Mouse (Mus musculus) neural tube, embryonic 13.5 days (tissue): ENCODE data around the gene Ssbp3. TPM values are rescaled to one million over a fixed set of nuclear protein-coding genes. Genes with fewer than 3 reads are reported as not detected.

Experiments
- ATAC-seq: fragments of 200-750 bp; cut with Nextera tagmentation; 2 replicates; pipeline ENCODE4 v1.8.0; 2017; ENCODE audit warnings: low read depth, mild to moderate bottlenecking, moderate TSS enrichment, moderate library complexity
- H3K27ac ChIP-seq: fragments of 300-500 bp; sonication (generic); replicated peaks from 2 replicates; pipeline ENCODE4 v1.5.1; 2015; ENCODE audit warnings: moderate library complexity, mild to moderate bottlenecking, inconsistent platforms
- H3K27me3 ChIP-seq: fragments of 300-500 bp; sonication (generic); 2 replicates; pipeline ENCODE4 v1.6.1; 2015; ENCODE audit warnings: mild to moderate bottlenecking, inconsistent platforms
- H3K36me3 ChIP-seq: fragments of 300-500 bp; sonication (generic); 2 replicates; pipeline ENCODE4 v1.6.1; 2015; ENCODE audit warnings: mild to moderate bottlenecking, inconsistent platforms
- H3K4me1 ChIP-seq: fragments of 300-500 bp; sonication (generic); replicated peaks from 2 replicates; pipeline ENCODE4 v1.6.1; 2015; ENCODE audit warnings: inconsistent platforms
- H3K4me2 ChIP-seq: fragments of 300-500 bp; sonication (generic); 2 replicates; pipeline ENCODE4 v1.6.1; 2015; ENCODE audit warnings: inconsistent platforms, mild to moderate bottlenecking, moderate library complexity
- H3K4me3 ChIP-seq: fragments of 300-500 bp; sonication (generic); 2 replicates; pipeline ENCODE4 v1.5.1; 2015; ENCODE audit warnings: mild to moderate bottlenecking, inconsistent platforms
- H3K9ac ChIP-seq: fragments of 300-500 bp; sonication (generic); 2 replicates; pipeline ENCODE4 v1.6.1; 2015; ENCODE audit warnings: moderate library complexity, mild to moderate bottlenecking, inconsistent platforms
- H3K9me3 ChIP-seq: fragments of 300-500 bp; sonication (generic); 2 replicates; pipeline ENCODE4 v1.6.1; 2016; ENCODE audit warnings: inconsistent platforms
- WGBS: fragments of 180-500 bp; shearing (Covaris S2); methylation state at CpG from one replicate; pipeline ENCODE4 v1.1.7; 2015; 5-methylcytosine and 5-hydroxymethylcytosine counted together
- polyA plus RNA-seq: library from polyadenylated mRNA; unstranded; fragments of >200 nt; fragmentation: Nextera tagmentation; extraction: Ambion mirVana; gene quantifications from 2 replicates; pipeline ENCODE4 v1.2.1, GENCODE M21; 2015

Gene Ssbp3
- polyA plus RNA-seq, 1 experiment from 2014 or later = 186 TPM

- 53% methylated on average over 3 of the region's 3 CpGs for WGBS
- no peaks in the 10 kb centered on the region for H3K36me3 ChIP-seq
- no peaks in the 10 kb centered on the region for H3K9me3 ChIP-seq
- H3K4me2 ChIP-seq = no peak overlapping the region
- H3K4me1 ChIP-seq = peaks cover 100% of the 10 kb centered on the region
- H3K27ac ChIP-seq = peak overlapping the region; percentile 9
- no peak for ATAC-seq
- H3K9ac ChIP-seq = 0 out of 2 replicates have a peak overlapping the region, but pooled peaks have one; percentile 3
- no peak overlapping the region for H3K4me3 ChIP-seq
- no peaks in the 10 kb centered on the region for H3K27me3 ChIP-seq
Observed at GRCm38 (mm10) chr4:107021464-107021863, 111.0 kb downstream of the Ssbp3 start.

GRCm38 (mm10) chr4:107024899-107025298, 114.4 kb downstream of the Ssbp3 start:
- Histone ChIP-seq H3K4me2 (no peak overlapping the region), H3K36me3 (peaks cover 31% of the 10 kb centered on the region), H3K4me3 (no peak overlapping the region), H3K27me3 (no peaks in the 10 kb centered on the region), H3K9ac (no peak overlapping the region), H3K9me3 (no peaks in the 10 kb centered on the region), H3K27ac (no peak overlapping the region), H3K4me1 (peaks cover 68% of the 10 kb centered on the region)
- 75% methylated on average over 7 of the region's 7 CpGs for whole genome bisulfite sequencing
- ATAC-seq = no peak

GRCm38 (mm10) chr4:107025369-107025768, 114.9 kb downstream of the Ssbp3 start:
- no peak overlapping the region for H3K27ac ChIP-seq
- H3K9me3 ChIP-seq = no peaks in the 10 kb centered on the region
- no peaks in the 10 kb centered on the region for H3K27me3 ChIP-seq
- H3K4me1 ChIP-seq = peaks cover 64% of the 10 kb centered on the region
- 0 out of 2 replicates have a peak, but pooled peaks have one; percentile 10 for ATAC-seq
- H3K4me2 ChIP-seq = no peak overlapping the region
- WGBS = 50% methylated on average over 5 of the region's 5 CpGs
- no peak overlapping the region for H3K4me3 ChIP-seq
- peaks cover 36% of the 10 kb centered on the region for H3K36me3 ChIP-seq
- no peak overlapping the region for H3K9ac ChIP-seq

- Histone ChIP-seq H3K9ac (0 out of 2 replicates have a peak overlapping the region, but pooled peaks have one; percentile 13), H3K27ac (peak overlapping the region; percentile 9; the same call in 1 of the 2 replicates), H3K27me3 (no peaks in the 10 kb centered on the region), H3K4me1 (peaks cover 53% of the 10 kb centered on the region), H3K4me2 (no peak overlapping the region), H3K36me3 (peaks cover 47% of the 10 kb centered on the region), H3K4me3 (no peak overlapping the region), H3K9me3 (no peaks in the 10 kb centered on the region)
- ATAC-seq = no peak
- WGBS = 55% methylated on average over 8 of the region's 8 CpGs
Observed at GRCm38 (mm10) chr4:107026451-107026850, 116.0 kb downstream of the Ssbp3 start.

GRCm38 (mm10) chr4:107035689-107036088, 125.2 kb downstream of the Ssbp3 start:
- Histone ChIP-seq H3K4me3 (no peak overlapping the region), H3K9ac (no peak overlapping the region), H3K4me2 (no peak overlapping the region), H3K9me3 (no peaks in the 10 kb centered on the region), H3K36me3 (peaks cover 95% of the 10 kb centered on the region), H3K27me3 (no peaks in the 10 kb centered on the region), H3K27ac (no peak overlapping the region), H3K4me1 (peaks cover 13% of the 10 kb centered on the region; the same call in 1 of the 2 replicates)
- 94% methylated on average over 4 of the region's 4 CpGs for WGBS
- no peak for ATAC-seq

GRCm38 (mm10) chr4:107036985-107037384, 126.5 kb downstream of the Ssbp3 start:
- Histone ChIP-seq H3K9me3 (no peaks in the 10 kb centered on the region), H3K4me1 (peaks cover 13% of the 10 kb centered on the region; the same call in 1 of the 2 replicates), H3K27ac (no peak overlapping the region), H3K4me2 (no peak overlapping the region), H3K27me3 (no peaks in the 10 kb centered on the region), H3K9ac (no peak overlapping the region), H3K4me3 (no peak overlapping the region), H3K36me3 (peaks cover 95% of the 10 kb centered on the region)
- ATAC-seq = no peak
- 98% methylated on average over 2 of the region's 2 CpGs for WGBS

- H3K9ac ChIP-seq = no peak overlapping the region
- ATAC-seq = no peak
- H3K27me3 ChIP-seq = no peaks in the 10 kb centered on the region
- 0 out of 2 replicates have a peak overlapping the region, but pooled peaks have one; percentile 9 for H3K27ac ChIP-seq
- 80% methylated on average over 4 of the region's 4 CpGs for WGBS
- H3K4me1 ChIP-seq = peaks cover 13% of the 10 kb centered on the region; the same call in 1 of the 2 replicates
- H3K4me2 ChIP-seq = no peak overlapping the region
- no peak overlapping the region for H3K4me3 ChIP-seq
- no peaks in the 10 kb centered on the region for H3K9me3 ChIP-seq
- H3K36me3 ChIP-seq = peaks cover 91% of the 10 kb centered on the region
Observed at GRCm38 (mm10) chr4:107038303-107038702, 127.8 kb downstream of the Ssbp3 start.

GRCm38 (mm10) chr4:107039270-107039669, 128.8 kb downstream of the Ssbp3 start:
- H3K4me2 ChIP-seq = no peak overlapping the region
- peaks cover 91% of the 10 kb centered on the region for H3K36me3 ChIP-seq
- H3K4me3 ChIP-seq = no peak overlapping the region
- H3K4me1 ChIP-seq = peaks cover 13% of the 10 kb centered on the region; the same call in 1 of the 2 replicates
- H3K27ac ChIP-seq = peak overlapping the region; percentile 52; the same call in 1 of the 2 replicates
- no peaks in the 10 kb centered on the region for H3K27me3 ChIP-seq
- 52% methylated on average over 8 of the region's 8 CpGs for WGBS
- H3K9me3 ChIP-seq = no peaks in the 10 kb centered on the region
- ATAC-seq = peak; percentile 54
- no peak overlapping the region for H3K9ac ChIP-seq

- peaks cover 91% of the 10 kb centered on the region for H3K36me3 ChIP-seq
- no peaks in the 10 kb centered on the region for H3K9me3 ChIP-seq
- no peak overlapping the region for H3K4me3 ChIP-seq
- H3K4me1 ChIP-seq = peaks cover 13% of the 10 kb centered on the region; the same call in 1 of the 2 replicates
- no peak overlapping the region for H3K4me2 ChIP-seq
- no peak for ATAC-seq
- no peaks in the 10 kb centered on the region for H3K27me3 ChIP-seq
- no peak overlapping the region for H3K27ac ChIP-seq
- 96% methylated on average over 6 of the region's 6 CpGs for whole genome bisulfite sequencing
- H3K9ac ChIP-seq = no peak overlapping the region
Observed at GRCm38 (mm10) chr4:107042304-107042703, 131.8 kb downstream of the Ssbp3 start.

GRCm38 (mm10) chr4:107045188-107045587, 134.7 kb downstream of the Ssbp3 start:
- no peak for ATAC-seq
- Histone ChIP-seq H3K27me3 (no peaks in the 10 kb centered on the region), H3K27ac (no peak overlapping the region), H3K36me3 (peaks cover 86% of the 10 kb centered on the region), H3K4me1 (no peaks in the 10 kb centered on the region), H3K9ac (no peak overlapping the region), H3K4me3 (no peak overlapping the region), H3K4me2 (no peak overlapping the region), H3K9me3 (no peaks in the 10 kb centered on the region)
- 97% methylated on average over 13 of the region's 13 CpGs for WGBS

GRCm38 (mm10) chr4:107047806-107048205, 137.3 kb downstream of the Ssbp3 start:
- no peaks in the 10 kb centered on the region for H3K27me3 ChIP-seq
- H3K4me1 ChIP-seq = no peaks in the 10 kb centered on the region
- WGBS = 91% methylated on average over 5 of the region's 5 CpGs
- no peak overlapping the region for H3K4me3 ChIP-seq
- ATAC-seq = no peak
- no peak overlapping the region for H3K27ac ChIP-seq
- H3K9ac ChIP-seq = no peak overlapping the region
- H3K36me3 ChIP-seq = peaks cover 63% of the 10 kb centered on the region
- no peak overlapping the region for H3K4me2 ChIP-seq
- H3K9me3 ChIP-seq = no peaks in the 10 kb centered on the region

- H3K4me3 ChIP-seq = no peak overlapping the region
- H3K9ac ChIP-seq = no peak overlapping the region
- no peaks in the 10 kb centered on the region for H3K9me3 ChIP-seq
- ATAC-seq = no peak
- 89% methylated on average over 11 of the region's 11 CpGs for WGBS
- H3K27ac ChIP-seq = no peak overlapping the region
- no peaks in the 10 kb centered on the region for H3K4me1 ChIP-seq
- peaks cover 56% of the 10 kb centered on the region for H3K36me3 ChIP-seq
- H3K4me2 ChIP-seq = no peak overlapping the region
- H3K27me3 ChIP-seq = no peaks in the 10 kb centered on the region
Observed at GRCm38 (mm10) chr4:107048568-107049162, 138.2 kb downstream of the Ssbp3 start.

GRCm38 (mm10) chr4:107051889-107052288, 141.4 kb downstream of the Ssbp3 start:
- Histone ChIP-seq H3K27ac (no peak overlapping the region), H3K4me3 (no peak overlapping the region), H3K36me3 (peaks cover 38% of the 10 kb centered on the region), H3K4me2 (no peak overlapping the region), H3K9me3 (no peaks in the 10 kb centered on the region), H3K27me3 (no peaks in the 10 kb centered on the region), H3K9ac (no peak overlapping the region), H3K4me1 (no peaks in the 10 kb centered on the region)
- WGBS = 34% methylated on average over 4 of the region's 4 CpGs
- no peak for ATAC-seq
